Mouse (Mus musculus): Measurements from ENCODE around the gene Cdh15.

Gene Cdh15

GRCm38 (mm10) chr8:122847829-122848561 is at the start of gene Cdh15:
Cdh15 (plus strand) TSS chr8:122847966.
- DNase-seq (ENCODE audit: low spot score): no peak

DNA sequence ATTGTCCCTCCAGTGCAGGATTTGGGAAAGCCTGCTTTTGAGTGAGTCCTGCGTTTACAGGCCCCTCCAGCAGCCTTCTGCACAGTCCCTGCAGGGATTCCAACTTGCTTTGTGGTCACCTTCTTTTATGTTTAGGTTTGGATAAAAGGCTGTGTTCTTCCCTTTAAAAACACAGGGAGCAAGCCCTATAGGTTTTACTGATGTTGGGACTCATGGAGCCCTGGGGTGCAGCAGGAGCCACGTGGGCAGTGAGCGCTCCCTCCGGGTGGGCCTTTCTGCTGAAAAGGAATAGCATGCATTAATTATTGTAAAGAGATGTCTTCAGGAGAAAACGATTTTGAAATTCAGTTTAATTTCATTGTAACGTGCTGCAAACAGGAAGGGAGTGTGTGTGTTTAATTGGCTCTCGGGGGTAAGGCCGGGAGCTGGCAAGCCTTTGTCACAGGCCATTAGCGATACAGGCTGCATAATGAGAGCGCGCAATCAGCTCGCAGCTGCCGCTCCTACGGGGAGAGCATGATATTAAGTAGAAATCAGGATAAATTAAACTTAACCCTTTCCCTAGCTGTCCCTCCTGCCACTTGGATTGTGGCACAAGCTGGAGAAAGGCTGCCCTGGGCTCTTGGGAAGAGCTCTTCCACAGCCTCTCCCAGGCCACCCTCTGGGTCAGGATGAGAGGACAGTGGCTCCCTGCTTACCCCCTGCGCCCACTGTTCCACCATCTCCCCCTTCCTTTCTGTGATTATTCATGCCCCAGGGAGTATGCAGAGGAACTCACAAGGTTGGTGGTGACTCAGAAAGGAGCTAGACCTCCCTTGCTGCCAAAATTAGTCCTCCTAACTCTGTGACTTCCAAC is 43.6 kb upstream of the Cdh15 start:
- DNase-seq (ENCODE audit: low spot score): no peak

- DNase-seq (ENCODE audit: low spot score): no peak
These were observed 42.4 kb upstream of the Cdh15 start for GRCm38 (mm10) chr8:122805349-122805748.

DNA sequence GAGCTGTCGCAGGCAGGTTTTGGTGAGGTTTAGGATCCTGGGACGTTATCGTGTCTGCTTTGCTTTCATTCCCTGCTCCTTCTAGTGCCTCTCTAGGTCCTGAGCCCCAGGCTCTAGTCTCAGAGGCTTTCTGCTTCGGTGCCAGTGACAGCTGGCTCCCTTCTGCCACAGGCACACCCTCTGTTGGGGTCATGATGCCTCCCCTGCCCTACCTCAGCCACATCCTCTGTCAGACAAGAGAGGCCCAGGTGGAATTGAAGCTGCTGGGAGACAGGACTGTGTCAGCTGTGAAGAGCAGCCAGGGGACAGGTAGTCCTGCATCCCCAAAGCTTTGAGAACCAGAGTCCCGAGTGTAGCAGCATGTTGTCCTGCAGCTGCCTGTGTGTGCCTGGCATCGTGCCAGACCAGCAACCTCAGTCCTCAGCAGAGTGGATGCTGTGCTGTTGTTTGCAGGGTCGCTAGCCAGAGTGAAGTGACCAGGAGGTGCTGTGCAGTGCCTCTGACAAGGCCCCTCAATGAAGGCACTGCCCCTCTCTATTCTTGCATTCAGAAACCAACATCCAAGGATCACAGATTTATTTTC is 40.7 kb upstream of the Cdh15 start:
- DNase-seq (ENCODE audit: low spot score): no peak

DNA sequence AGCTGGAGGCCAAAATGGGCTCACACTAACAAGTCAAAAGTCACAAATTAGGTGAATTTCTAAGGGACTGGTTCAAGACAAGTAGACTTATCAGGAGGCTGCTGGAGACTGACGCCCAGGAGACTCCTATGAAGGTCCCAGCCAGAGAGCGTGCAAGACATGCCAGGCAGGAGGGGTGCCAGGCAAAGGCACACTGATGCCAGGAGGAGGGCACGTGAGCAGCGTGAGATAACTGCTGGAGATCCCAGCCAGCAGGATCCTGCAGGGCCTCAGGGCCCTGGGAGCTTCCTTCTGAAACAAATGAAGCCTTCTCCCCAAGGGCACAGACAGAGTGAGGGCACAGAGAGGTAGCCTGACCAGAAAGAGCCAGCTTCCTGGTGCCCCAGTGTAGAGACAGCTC is 39.9 kb upstream of the Cdh15 start:
- no peak for DNase-seq (ENCODE audit: low spot score)

DNA sequence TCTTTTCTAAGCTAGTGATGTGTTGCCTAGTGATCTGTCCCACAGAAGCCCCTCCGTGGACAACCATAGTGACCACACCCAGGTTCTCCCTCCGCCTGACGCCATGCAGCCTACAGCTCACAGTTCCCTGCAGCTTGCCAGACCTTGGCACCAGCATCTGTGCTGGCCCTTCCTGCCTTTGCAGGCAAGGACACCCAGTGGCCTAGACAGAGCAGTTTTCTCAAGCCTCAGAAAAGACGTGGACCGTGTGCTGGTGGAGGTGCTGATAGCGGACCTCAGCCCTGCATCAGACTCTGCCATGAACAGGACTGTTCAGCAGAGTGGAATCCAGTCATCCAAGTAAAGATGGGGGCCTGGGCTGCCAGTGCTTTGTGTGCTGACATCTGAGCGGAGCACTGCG is 37.4 kb upstream of the Cdh15 start:
- DNase-seq (ENCODE audit: low spot score): no peak

GRCm38 (mm10) chr8:122811870-122812494 is 35.8 kb upstream of the Cdh15 start:
- no peak for DNase-seq (ENCODE audit: low spot score)

- DNase-seq (ENCODE audit: low spot score): no peak
These were observed 35.0 kb upstream of the Cdh15 start for GRCm38 (mm10) chr8:122812610-122813250.

DNA sequence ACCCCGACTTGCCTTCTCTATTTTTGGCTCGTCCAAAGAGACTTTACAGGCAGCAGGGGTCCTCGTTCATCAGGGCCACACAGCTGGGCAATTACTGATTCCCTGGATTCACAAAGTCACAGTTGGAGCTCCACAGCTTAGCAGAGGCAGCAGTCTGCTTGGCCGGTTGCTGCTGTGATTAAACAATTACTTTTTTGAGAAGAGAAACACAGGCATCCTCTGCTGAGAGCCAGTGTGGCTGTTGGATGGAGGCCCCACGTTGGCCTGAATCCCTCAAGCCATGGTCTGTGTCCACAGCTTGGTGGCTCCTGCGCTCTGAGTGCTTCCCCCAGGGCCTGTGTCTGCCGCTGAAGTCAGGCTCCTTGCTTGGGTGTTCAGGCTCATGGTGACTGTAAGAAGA is 33.2 kb upstream of the Cdh15 start:
- no peak for DNase-seq (ENCODE audit: low spot score)

- DNase-seq (ENCODE audit: low spot score): no peak
These were observed 30.8 kb upstream of the Cdh15 start for GRCm38 (mm10) chr8:122816965-122817364.

- no peak for DNase-seq (ENCODE audit: low spot score)
These were observed 29.9 kb upstream of the Cdh15 start for GRCm38 (mm10) chr8:122817724-122818496.

DNA sequence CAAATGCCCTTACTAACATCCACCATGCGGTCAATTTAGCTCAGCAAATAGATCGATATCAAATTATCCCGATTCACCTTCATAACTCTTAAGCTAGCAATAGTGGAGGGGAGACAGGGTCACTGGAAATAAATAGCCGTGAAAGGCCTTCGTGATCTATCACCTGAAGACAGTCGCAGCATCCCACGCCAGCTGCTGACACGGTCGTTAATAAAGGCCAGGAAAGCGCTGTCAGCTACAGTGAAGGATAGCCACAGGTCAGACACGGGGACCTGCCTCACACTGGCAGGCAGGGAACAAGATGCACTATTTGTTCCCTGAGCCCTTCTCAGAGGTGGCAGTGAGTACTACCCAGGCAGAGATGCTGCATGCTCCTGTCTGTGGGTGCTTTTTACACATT is 28.0 kb upstream of the Cdh15 start:
- DNase-seq (ENCODE audit: low spot score): no peak

DNA sequence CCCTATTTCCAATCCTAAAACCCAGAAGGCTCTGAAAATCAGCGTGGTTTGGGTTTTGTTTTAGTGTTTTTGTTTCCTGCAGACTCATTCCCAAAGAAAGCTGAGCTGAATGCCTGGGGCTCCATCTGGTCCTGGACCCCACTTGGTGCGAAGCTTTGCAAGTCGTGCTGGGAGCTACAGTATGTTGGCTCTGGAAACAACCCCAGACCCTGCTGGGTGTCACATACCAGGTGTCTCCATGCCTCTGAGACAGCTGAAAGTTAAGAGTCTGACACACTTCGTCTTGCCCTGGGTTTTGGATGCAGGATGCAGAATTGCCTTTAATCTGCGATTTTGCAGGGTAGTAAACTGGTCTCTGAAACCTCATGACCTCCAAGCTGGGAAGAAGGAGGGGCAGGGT is 23.2 kb upstream of the Cdh15 start:
- DNase-seq (ENCODE audit: low spot score): no peak

GRCm38 (mm10) chr8:122824986-122825385 is 22.8 kb upstream of the Cdh15 start:
- DNase-seq (ENCODE audit: low spot score): no peak

DNA sequence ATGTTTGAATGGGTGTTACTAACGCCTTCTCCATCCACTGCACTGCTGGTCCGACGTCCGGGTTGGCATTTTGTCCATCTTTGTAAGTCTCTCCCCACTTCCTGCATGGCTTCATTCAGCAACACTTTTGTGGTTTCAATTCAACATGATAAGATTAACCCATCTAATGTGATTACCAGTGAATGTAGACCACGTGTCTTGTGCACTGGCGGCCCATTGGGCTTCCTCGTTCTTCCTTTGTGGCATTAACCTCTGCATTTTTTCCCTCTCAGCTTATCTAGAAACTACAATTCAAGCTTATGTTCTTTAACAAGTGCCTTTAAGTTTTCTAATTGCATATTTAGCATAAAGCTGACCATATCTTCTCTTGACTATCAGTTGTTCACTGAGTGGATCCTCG is 22.4 kb upstream of the Cdh15 start:
- DNase-seq (ENCODE audit: low spot score): no peak

GRCm38 (mm10) chr8:122829396-122829795 is 18.4 kb upstream of the Cdh15 start:
- DNase-seq (ENCODE audit: low spot score): no peak

- peak; percentile 83 for DNase-seq (ENCODE audit: low spot score)
These were observed 17.3 kb upstream of the Cdh15 start for GRCm38 (mm10) chr8:122830349-122831061.

DNA sequence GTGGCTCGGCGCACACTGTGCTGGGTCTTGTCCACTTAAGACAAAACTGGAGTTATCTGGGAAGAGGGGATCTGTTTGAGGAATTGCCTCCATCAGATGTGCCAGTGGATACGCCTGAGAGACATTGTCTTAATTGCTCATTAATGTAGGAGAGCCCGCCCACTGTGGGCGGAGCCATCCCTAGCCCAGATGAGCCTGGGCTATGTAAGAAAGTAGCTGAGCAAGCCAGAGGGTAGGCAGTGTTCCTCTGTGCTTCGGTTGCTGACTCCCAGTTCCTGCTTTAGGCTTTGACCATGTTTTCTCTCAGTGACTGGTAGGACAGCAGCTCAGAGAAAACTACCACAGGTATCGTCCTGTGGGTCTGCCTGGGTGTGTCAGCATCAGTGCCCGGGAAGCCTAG is 13.3 kb upstream of the Cdh15 start:
- no peak for DNase-seq (ENCODE audit: low spot score)

- DNase-seq (ENCODE audit: low spot score): peak; percentile 70
These were observed 12.8 kb upstream of the Cdh15 start for GRCm38 (mm10) chr8:122834971-122835370.

- no peak for DNase-seq (ENCODE audit: low spot score)
These were observed 11.6 kb upstream of the Cdh15 start for GRCm38 (mm10) chr8:122836199-122836598.

- no peak for DNase-seq (ENCODE audit: low spot score)
These were observed 11.1 kb upstream of the Cdh15 start for GRCm38 (mm10) chr8:122836696-122837095.
